Mouse (Mus musculus) lung, embryonic 15.5 days (tissue): ENCODE data around the gene Cerk. TPM values are rescaled to one million over a fixed set of nuclear protein-coding genes. Genes with fewer than 3 reads are reported as not detected.
"Not testable (repeated sequence)": the region's sequence is repeated elsewhere in the genome, so short reads cannot be mapped to it uniquely, and the experiment has no call there.

Experiments
- ATAC-seq: fragments of 200-750 bp; cut with Nextera tagmentation; 2 replicates; pipeline ENCODE4 v1.8.0; 2017; ENCODE audit warnings: moderate number of reproducible peaks, borderline replicate concordance; ENCODE audit not compliant: low FRiP score, low TSS enrichment; ENCODE audit errors: extremely low read depth
- H3K27ac ChIP-seq: fragments of 300-500 bp; sonication (generic); 2 replicates; pipeline ENCODE4 v1.5.1; 2015; ENCODE audit warnings: moderate library complexity, mild to moderate bottlenecking, inconsistent platforms
- H3K27me3 ChIP-seq: fragments of 300-500 bp; sonication (generic); 2 replicates; pipeline ENCODE4 v1.6.1; 2015; ENCODE audit warnings: inconsistent platforms
- H3K36me3 ChIP-seq: fragments of 300-500 bp; sonication (generic); 2 replicates; pipeline ENCODE4 v1.6.1; 2015; ENCODE audit warnings: inconsistent platforms
- H3K4me1 ChIP-seq: fragments of 300-500 bp; sonication (generic); 2 replicates; pipeline ENCODE4 v1.6.1; 2015; ENCODE audit warnings: inconsistent platforms
- H3K4me2 ChIP-seq: fragments of 300-500 bp; sonication (generic); 2 replicates; pipeline ENCODE4 v1.6.1; 2015; ENCODE audit warnings: inconsistent platforms, mild to moderate bottlenecking, moderate library complexity
- H3K4me3 ChIP-seq: fragments of 300-500 bp; sonication (generic); 2 replicates; pipeline ENCODE4 v1.5.1; 2015; ENCODE audit warnings: mild to moderate bottlenecking, inconsistent platforms
- H3K9ac ChIP-seq: fragments of 300-500 bp; sonication (generic); 2 replicates; pipeline ENCODE4 v1.6.1; 2015; ENCODE audit warnings: inconsistent platforms
- H3K9me3 ChIP-seq: fragments of 300-500 bp; sonication (generic); 2 replicates; pipeline ENCODE4 v1.6.1; 2016; ENCODE audit warnings: inconsistent platforms
- WGBS: fragments of 180-500 bp; shearing (Covaris S2); methylation state at CpG from one replicate; pipeline ENCODE4 v1.1.7; 2015; 5-methylcytosine and 5-hydroxymethylcytosine counted together
- polyA plus RNA-seq: library from polyadenylated mRNA; unstranded; fragments of >200 nt; fragmentation: Nextera tagmentation; extraction: Ambion mirVana; gene quantifications from 2 replicates; pipeline ENCODE4 v1.2.1, GENCODE M21; 2015

Cerk gene
- polyA plus RNA-seq, 1 experiment from 2014 or later = 27.8 TPM

GRCm38 (mm10) chr15:86221901-86222300 lies 36.0 kb upstream of the Cerk start:
- H3K9ac ChIP-seq, H3K27ac ChIP-seq, H3K9me3 ChIP-seq, H3K4me2 ChIP-seq, ATAC-seq, H3K4me1 ChIP-seq, H3K4me3 ChIP-seq, H3K27me3 ChIP-seq, H3K36me3 ChIP-seq: not testable (repeated sequence)
- 82% methylated on average over 11 of the region's 11 CpGs for WGBS

DNA sequence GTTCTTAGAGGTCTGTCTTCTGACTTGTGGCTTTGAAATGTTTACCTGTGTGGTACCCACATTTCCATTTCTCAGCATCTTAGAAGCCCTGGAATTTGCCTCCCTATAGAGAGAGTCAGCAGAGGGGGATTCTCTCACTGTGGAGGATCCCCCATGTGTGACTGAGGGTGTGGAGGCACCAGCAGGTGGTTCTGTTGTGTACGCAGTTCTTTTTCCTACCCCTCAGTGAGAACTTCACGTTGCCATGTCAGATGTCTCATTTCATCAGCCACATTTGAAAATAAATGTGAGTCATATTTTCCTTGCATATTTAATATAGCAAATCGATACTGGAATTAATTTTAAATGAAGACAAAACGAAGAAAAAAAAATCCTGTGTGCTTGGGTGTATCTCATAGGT lies 35.4 kb upstream of the Cerk start:
- ATAC-seq = no peak
- H3K27ac ChIP-seq = no peak overlapping the region
- no peaks in the 10 kb centered on the region; the same call in 1 of the 2 replicates for H3K9me3 ChIP-seq
- H3K36me3 ChIP-seq = no peaks in the 10 kb centered on the region
- H3K9ac ChIP-seq = no peak overlapping the region
- H3K4me3 ChIP-seq = no peak overlapping the region
- no peaks in the 10 kb centered on the region for H3K4me1 ChIP-seq
- H3K4me2 ChIP-seq = no peak overlapping the region
- no peaks in the 10 kb centered on the region for H3K27me3 ChIP-seq
- 72% methylated on average over 4 of the region's 4 CpGs for WGBS

GRCm38 (mm10) chr15:86220715-86221114 lies 34.8 kb upstream of the Cerk start:
- H3K4me1 ChIP-seq = no peaks in the 10 kb centered on the region
- no peak overlapping the region for H3K4me3 ChIP-seq
- no peaks in the 10 kb centered on the region for H3K27me3 ChIP-seq
- H3K27ac ChIP-seq = peak overlapping the region; percentile 25; the same call in 1 of the 2 replicates
- no peaks in the 10 kb centered on the region; the same call in 1 of the 2 replicates for H3K9me3 ChIP-seq
- H3K9ac ChIP-seq = no peak overlapping the region
- no peaks in the 10 kb centered on the region for H3K36me3 ChIP-seq
- no peak for ATAC-seq
- H3K4me2 ChIP-seq = no peak overlapping the region
- 69% methylated on average over 4 of the region's 4 CpGs for WGBS

- H3K9ac ChIP-seq = no peak overlapping the region
- H3K27ac ChIP-seq = peak overlapping the region; percentile 25
- H3K4me1 ChIP-seq = peaks cover 3% of the 10 kb centered on the region
- WGBS = 69% methylated on average over 5 of the region's 5 CpGs
- no peaks in the 10 kb centered on the region; the same call in 1 of the 2 replicates for H3K9me3 ChIP-seq
- no peak overlapping the region for H3K4me3 ChIP-seq
- H3K36me3 ChIP-seq = no peaks in the 10 kb centered on the region
- H3K27me3 ChIP-seq = no peaks in the 10 kb centered on the region
- H3K4me2 ChIP-seq = no peak overlapping the region
- no peak for ATAC-seq
These were observed 34.3 kb upstream of the Cerk start for GRCm38 (mm10) chr15:86220229-86220630.

DNA sequence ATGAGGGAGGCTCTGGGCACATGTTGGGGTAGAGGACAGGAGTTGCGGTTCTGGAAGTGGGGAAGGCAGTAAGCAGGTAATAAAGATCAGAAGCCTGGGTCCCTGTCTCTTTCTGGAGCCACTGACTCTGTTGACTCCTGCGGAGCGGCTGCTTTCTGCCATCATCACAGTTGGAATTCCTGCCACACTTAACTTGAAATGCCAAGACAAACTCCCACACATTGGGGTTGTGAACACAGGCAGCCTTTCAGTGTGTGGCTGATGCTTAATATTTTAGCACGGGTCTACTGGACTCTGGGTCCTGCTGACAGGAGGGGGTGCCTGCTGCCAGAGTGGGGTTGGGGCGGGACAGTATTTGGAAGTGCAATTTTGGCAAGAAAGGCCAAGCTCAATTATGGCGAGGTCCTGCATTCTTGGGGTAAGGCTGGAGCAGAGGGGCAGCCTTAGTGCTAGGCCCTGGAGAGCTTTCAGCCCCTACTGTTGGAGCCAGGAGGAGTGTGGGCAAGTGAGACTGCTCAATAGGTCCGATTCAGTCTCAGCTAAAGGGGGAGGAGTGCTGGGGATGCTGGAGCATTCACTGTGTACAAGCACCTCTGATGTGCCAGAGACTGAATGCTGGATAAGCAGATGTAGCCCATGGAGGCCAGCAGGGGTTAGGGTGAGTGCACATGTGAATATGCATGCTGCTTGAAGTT lies 33.7 kb upstream of the Cerk start:
- peaks cover 8% of the 10 kb centered on the region for H3K4me1 ChIP-seq
- ATAC-seq = no peak
- H3K4me2 ChIP-seq = no peak overlapping the region
- no peaks in the 10 kb centered on the region for H3K36me3 ChIP-seq
- no peaks in the 10 kb centered on the region; the same call in 1 of the 2 replicates for H3K9me3 ChIP-seq
- WGBS = 72% methylated on average over 7 of the region's 7 CpGs
- H3K9ac ChIP-seq = no peak overlapping the region
- H3K27me3 ChIP-seq = no peaks in the 10 kb centered on the region
- H3K27ac ChIP-seq = peak overlapping the region; percentile 25; the same call in 1 of the 2 replicates
- no peak overlapping the region for H3K4me3 ChIP-seq

- not testable (repeated sequence) for H3K9me3 ChIP-seq, H3K27ac ChIP-seq, H3K27me3 ChIP-seq, H3K36me3 ChIP-seq, H3K9ac ChIP-seq, H3K4me2 ChIP-seq, ATAC-seq, H3K4me3 ChIP-seq
- 78% methylated on average over 9 of the region's 9 CpGs for WGBS
- H3K4me1 ChIP-seq = peaks cover 25% of the 10 kb centered on the region
These were observed 30.7 kb upstream of the Cerk start for GRCm38 (mm10) chr15:86216641-86217040.

GRCm38 (mm10) chr15:86214549-86215201 lies 28.7 kb upstream of the Cerk start:
- H3K9ac ChIP-seq = peak overlapping the region; percentile 92
- peak overlapping the region; percentile 91 for H3K27ac ChIP-seq
- peaks cover 25% of the 10 kb centered on the region for H3K4me1 ChIP-seq
- no peaks in the 10 kb centered on the region for H3K27me3 ChIP-seq
- 10% methylated on average over 25 of the region's 25 CpGs for WGBS
- H3K4me3 ChIP-seq = peak overlapping the region; percentile 87
- 0 out of 2 replicates have a peak, but pooled peaks cover 2% of the 10 kb centered on the region for H3K36me3 ChIP-seq
- no peak for ATAC-seq
- H3K9me3 ChIP-seq = no peaks in the 10 kb centered on the region
- peak overlapping the region; percentile 99 for H3K4me2 ChIP-seq

GRCm38 (mm10) chr15:86213753-86214548 lies 28.0 kb upstream of the Cerk start, which contains the start of gene Tbc1d22a:
Tbc1d22a (plus strand) TSS chr15:86214459.
- Histone ChIP-seq H3K27ac (peak within 1 kb of the TSS; percentile 91), H3K4me1 (peaks cover 25% of the 10 kb centered on the region), H3K9me3 (no peaks in the 10 kb centered on the region), H3K27me3 (no peaks in the 10 kb centered on the region), H3K9ac (peak within 1 kb of the TSS; percentile 92), H3K36me3 (0 out of 2 replicates have a peak, but pooled peaks cover 2% of the 10 kb centered on the region), H3K4me2 (peak within 1 kb of the TSS; percentile 99), H3K4me3 (peak within 1 kb of the TSS; percentile 87)
- ATAC-seq = peak; percentile 90
- under 1% methylated on average over 64 of the region's 64 CpGs for WGBS

GRCm38 (mm10) chr15:86212193-86212592 lies 26.3 kb upstream of the Cerk start:
- 85% methylated on average over 5 of the region's 5 CpGs for WGBS
- H3K4me3 ChIP-seq, H3K27ac ChIP-seq, H3K4me2 ChIP-seq, H3K9me3 ChIP-seq, ATAC-seq, H3K9ac ChIP-seq, H3K27me3 ChIP-seq, H3K36me3 ChIP-seq: not testable (repeated sequence)
- H3K4me1 ChIP-seq = peaks cover 25% of the 10 kb centered on the region

- 67% methylated on average over 4 of the region's 4 CpGs for WGBS
- Histone ChIP-seq H3K27ac (peak overlapping the region; percentile 57), H3K4me2 (no peak overlapping the region), H3K4me1 (peaks cover 24% of the 10 kb centered on the region), H3K27me3 (no peaks in the 10 kb centered on the region), H3K4me3 (no peak overlapping the region), H3K36me3 (0 out of 2 replicates have a peak, but pooled peaks cover 2% of the 10 kb centered on the region), H3K9ac (no peak overlapping the region), H3K9me3 (no peaks in the 10 kb centered on the region)
- no peak for ATAC-seq
These were observed 20.4 kb upstream of the Cerk start for GRCm38 (mm10) chr15:86206385-86206784.

GRCm38 (mm10) chr15:86205300-86205699 lies 19.4 kb upstream of the Cerk start:
- no peaks in the 10 kb centered on the region for H3K27me3 ChIP-seq
- no peak for ATAC-seq
- peaks cover 30% of the 10 kb centered on the region for H3K4me1 ChIP-seq
- H3K27ac ChIP-seq = no peak overlapping the region
- H3K36me3 ChIP-seq = no peaks in the 10 kb centered on the region
- no peak overlapping the region for H3K4me3 ChIP-seq
- H3K9me3 ChIP-seq = no peaks in the 10 kb centered on the region
- 50% methylated on average over 2 of the region's 2 CpGs for WGBS
- no peak overlapping the region for H3K9ac ChIP-seq
- no peak overlapping the region for H3K4me2 ChIP-seq
